Mouse (Mus musculus): ENCODE data around the gene Cdhr5.

Cdhr5 gene

DNA sequence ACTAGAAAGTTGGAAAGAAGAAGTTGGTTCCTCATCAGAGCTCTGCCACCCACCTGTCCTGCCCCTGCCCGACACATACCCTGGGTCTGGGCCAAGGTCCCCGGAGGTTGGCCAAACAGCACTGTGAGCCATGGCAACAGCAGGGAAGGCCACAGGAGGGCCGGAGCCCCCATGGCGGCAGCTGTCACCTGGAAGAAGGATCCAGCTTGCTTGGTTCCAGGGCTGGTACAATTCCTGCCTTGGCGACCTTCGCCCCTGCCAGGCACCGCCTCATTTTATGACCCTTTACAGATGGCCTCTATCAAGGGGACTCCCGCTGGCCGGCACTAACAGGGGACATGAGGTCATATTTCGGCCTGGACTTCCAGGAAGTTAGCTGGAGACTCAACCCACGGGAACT lies at the start of gene Cdhr5:
TSS of gene Cdhr5 (minus strand) at position 241 of the 400 bp plus-strand sequence.
- no peak for DNase-seq (ENCODE audit: low spot score)

DNA sequence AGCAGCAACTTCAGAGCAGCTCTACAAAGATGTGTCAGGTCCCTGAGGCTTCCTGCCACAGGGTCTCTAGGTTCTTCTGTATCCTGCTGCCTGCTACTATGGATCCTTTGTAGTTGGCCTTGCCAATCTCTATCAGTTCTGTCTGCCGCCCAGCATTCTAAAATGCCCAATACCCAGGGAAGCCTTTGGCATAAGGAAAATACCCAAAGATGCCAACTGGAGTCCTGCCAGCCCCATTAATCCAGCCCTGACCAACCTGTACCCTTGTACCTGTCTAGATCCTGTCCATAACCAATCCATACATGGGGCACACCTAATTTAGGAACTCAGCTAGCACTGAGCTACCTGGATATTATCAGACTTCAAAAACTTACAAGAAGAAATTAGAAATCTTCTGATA lies 48.1 kb upstream of the Cdhr5 start:
- no peak for DNase-seq (ENCODE audit: low spot score)

- DNase-seq (ENCODE audit: low spot score): no peak
Measured at GRCm38 (mm10) chr7:141319446-141319845, 42.9 kb upstream of the Cdhr5 start.

GRCm38 (mm10) chr7:141317619-141318132 lies 41.1 kb upstream of the Cdhr5 start:
- no peak for DNase-seq (ENCODE audit: low spot score)

- DNase-seq (ENCODE audit: low spot score): no peak
Measured at GRCm38 (mm10) chr7:141315974-141316373, 39.4 kb upstream of the Cdhr5 start.

DNA sequence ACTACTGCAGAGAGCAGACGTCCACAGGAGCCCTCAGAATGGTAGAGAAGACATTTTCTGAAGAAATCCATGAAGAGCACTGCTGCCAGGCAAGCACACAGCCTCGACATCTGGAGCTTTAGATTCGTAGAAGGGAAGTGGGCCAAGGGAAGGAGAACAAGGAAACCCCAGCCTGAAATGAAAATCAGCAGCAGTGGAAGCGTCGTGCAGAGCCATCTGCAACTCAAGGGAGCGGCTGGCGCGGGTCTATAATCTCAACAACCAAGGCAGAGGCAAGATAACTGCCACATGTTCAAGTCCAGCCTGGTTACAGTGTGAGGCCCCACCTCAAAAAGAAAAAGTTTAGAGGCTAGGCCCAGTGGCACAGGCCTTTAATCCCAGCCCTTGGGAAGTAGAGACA lies 38.5 kb upstream of the Cdhr5 start:
- no peak for DNase-seq (ENCODE audit: low spot score)

DNA sequence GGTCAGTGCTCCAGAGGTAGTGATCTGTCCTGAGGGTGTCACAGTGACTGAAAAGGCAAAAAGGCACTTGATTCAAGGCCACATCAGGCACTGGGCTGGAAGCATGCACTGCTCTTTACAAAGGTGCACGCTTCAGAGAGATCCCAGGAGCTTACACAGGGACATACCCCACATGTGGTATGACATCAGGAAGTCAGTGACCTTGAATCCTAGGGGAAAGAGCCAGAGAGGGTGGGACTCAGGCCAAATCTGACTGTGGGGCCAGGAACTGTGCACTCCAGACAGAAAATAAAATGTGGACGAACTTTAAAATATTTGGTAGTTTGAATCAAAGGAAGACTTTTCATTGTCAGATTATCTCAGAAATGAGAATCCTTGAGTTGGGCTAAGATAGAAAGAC lies 37.8 kb upstream of the Cdhr5 start:
- DNase-seq (ENCODE audit: low spot score): no peak

GRCm38 (mm10) chr7:141304537-141304936 lies 28.0 kb upstream of the Cdhr5 start:
- DNase-seq (ENCODE audit: low spot score): no peak

GRCm38 (mm10) chr7:141302702-141303268 lies 26.2 kb upstream of the Cdhr5 start:
- no peak for DNase-seq (ENCODE audit: low spot score)

DNA sequence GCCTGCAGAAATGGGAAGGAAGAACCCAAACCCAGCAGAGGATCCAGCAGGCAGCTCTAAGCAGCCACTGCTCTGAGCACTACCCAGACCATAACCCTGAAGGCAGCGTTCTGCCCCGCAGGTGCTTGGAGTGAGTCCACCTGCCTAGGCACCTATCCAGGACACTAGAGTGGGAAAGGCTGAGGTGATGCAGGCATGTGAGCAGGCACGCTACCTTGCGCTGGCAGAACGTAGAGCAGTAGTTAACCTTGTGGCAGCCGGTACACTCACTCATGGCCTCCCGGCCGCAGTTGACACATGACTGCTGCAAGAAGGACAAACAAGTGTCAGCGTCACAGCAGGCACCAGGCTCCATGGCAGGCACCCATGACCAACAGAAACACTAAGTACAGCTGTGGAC lies 24.8 kb upstream of the Cdhr5 start:
- no peak for DNase-seq (ENCODE audit: low spot score)

- DNase-seq (ENCODE audit: low spot score): no peak
Measured at GRCm38 (mm10) chr7:141299175-141299574, 22.6 kb upstream of the Cdhr5 start.

GRCm38 (mm10) chr7:141297926-141298650 lies 21.5 kb upstream of the Cdhr5 start:
- no peak for DNase-seq (ENCODE audit: low spot score)

- no peak for DNase-seq (ENCODE audit: low spot score)
Measured at GRCm38 (mm10) chr7:141294479-141294878, 17.9 kb upstream of the Cdhr5 start.

DNA sequence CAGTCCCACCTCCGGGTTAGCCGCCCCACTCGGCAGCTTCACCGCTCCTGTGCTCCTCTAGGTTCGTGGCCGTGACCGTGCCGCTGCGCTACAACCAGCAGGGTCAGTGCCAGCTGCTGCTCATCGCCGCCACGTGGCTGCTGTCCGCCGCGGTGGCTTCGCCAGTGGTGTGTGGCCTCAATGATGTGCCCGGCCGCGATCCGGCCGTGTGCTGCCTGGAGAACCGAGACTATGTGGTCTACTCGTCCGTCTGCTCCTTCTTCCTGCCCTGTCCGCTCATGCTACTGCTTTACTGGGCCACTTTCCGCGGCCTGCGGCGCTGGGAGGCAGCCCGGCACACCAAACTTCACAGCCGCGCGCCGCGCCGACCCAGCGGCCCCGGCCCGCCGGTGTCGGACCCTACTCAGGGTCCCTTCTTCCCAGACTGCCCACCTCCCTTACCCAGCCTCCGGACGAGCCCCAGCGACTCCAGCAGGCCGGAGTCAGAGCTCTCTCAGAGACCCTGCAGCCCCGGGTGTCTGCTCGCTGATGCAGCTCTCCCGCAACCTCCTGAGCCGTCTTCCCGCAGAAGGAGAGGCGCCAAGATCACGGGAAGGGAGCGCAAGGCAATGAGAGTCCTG lies 17.4 kb upstream of the Cdhr5 start:
- DNase-seq (ENCODE audit: low spot score): no peak

- no peak for DNase-seq (ENCODE audit: low spot score)
Measured at GRCm38 (mm10) chr7:141292583-141293388, 16.2 kb upstream of the Cdhr5 start.

GRCm38 (mm10) chr7:141291921-141292582 lies 15.5 kb upstream of the Cdhr5 start, which contains the start of gene Drd4:
Drd4 (plus strand) TSS chr7:141292006.
- no peak for DNase-seq (ENCODE audit: low spot score)

- DNase-seq (ENCODE audit: low spot score): no peak
Measured at GRCm38 (mm10) chr7:141288042-141288441, 11.5 kb upstream of the Cdhr5 start.

DNA sequence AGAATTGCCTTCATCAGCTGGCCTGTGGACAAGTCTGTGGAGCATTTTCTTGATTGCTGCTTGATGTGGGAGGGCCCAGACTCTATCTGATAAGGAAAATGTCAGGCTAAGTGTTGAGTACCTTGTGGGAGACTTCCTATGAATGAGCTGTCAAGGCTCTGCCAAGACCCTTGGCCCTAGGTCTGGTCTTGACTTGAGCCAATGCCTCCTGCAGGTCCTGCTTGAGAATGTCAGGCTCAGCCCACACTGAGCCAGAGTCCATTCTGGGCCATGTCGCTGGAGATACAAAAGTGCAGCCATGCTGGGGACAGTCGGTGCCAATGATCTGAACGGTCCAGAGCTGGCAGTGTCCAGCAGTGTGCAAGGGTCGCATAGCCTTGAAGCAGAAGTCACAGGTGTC lies 6.2 kb upstream of the Cdhr5 start:
- no peak for DNase-seq (ENCODE audit: low spot score)

DNA sequence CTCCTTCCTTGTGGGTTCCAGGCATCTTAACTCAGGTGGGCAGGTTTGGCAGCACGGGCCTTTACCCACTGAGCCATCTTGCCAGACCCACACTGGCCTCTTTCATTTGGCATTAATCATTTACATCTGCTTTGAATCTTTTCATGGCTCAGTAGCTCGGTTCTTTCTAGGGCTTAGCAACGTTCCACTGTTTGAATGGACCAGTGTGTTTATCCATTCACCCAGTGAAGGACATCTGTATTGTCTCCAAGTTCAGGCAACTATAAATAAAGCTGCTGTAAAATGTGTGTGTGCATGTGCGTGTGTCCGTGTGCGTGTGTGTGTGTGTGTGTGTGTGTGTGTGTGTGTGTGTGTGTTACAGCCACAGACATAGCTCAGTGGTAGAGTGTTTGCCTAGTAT lies 4.9 kb upstream of the Cdhr5 start:
- DNase-seq (ENCODE audit: low spot score): no peak

DNA sequence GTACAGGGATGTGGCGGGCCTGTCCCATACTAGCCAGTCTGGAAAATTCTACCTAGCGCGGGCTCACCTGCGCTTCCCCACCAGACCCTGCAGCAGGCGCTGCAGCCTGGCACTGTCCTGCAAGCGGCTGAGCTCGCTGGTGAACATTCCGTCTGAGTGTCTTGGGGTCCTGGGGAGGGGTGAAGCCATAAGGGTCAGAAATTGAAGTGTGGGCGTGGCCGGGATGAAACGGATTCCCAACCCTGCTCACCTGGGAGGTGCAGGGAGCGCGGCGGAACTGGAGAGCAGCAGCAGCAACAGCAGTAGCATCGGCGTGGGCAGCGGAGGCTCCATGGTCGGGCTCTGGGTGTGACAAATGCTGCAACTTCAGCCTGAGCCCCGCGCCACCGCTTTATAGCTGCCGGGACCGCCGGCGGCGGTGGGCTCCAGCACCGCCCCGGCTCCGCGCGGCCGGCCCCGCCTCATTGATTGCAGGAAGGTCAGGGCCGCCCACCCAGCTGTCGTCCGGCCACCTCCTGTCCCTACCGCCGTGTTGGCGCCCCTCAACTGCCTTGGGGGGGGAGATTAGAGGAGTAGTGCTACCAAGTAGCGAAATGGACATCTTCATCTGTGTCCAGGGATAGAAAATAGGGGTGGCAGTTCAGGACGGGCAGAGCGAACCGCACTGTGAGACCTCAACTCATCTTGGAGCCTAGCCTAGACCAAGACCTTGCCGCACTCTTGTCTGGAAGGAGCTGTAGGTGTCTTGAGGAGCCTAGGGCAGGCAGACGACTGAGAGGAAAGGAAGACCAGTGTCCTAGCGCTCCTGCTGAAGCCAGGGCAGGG lies 2.4 kb upstream of the Cdhr5 start, which contains the start of gene Sct:
TSS of gene Sct (minus strand) at position 368 of the 825 bp plus-strand sequence.
- DNase-seq (ENCODE audit: low spot score): no peak
